Mouse (Mus musculus) stomach, embryonic 14.5 days (tissue): ENCODE results near the gene Dnaja2. TPM values are rescaled to one million over a fixed set of nuclear protein-coding genes. Genes with fewer than 3 reads are reported as not detected.

Experiments
- ATAC-seq: fragments of 200-750 bp; cut with Nextera tagmentation; 2 replicates; pipeline ENCODE4 v1.8.0; 2017; ENCODE audit warnings: low read depth, moderate TSS enrichment; ENCODE audit not compliant: insufficient number of reproducible peaks, insufficient read depth, low FRiP score
- H3K27ac ChIP-seq: fragments of 300-500 bp; sonication (generic); 2 replicates; pipeline ENCODE4 v1.5.1; 2014; ENCODE audit warnings: mild to moderate bottlenecking, low read length, moderate library complexity, mixed read lengths
- H3K27me3 ChIP-seq: fragments of 300-500 bp; sonication (generic); 2 replicates; pipeline ENCODE4 v1.6.1; 2014; ENCODE audit warnings: low read length, control low read depth, mixed read lengths; ENCODE audit not compliant: control insufficient read depth, insufficient read depth
- H3K36me3 ChIP-seq: fragments of 300-500 bp; sonication (generic); 2 replicates; pipeline ENCODE4 v1.6.1; 2014; ENCODE audit warnings: mild to moderate bottlenecking, control low read depth, low read length, moderate library complexity, mixed read lengths; ENCODE audit not compliant: control insufficient read depth, insufficient read depth
- H3K4me1 ChIP-seq: fragments of 300-500 bp; sonication (generic); 2 replicates; pipeline ENCODE4 v1.6.1; 2014; ENCODE audit warnings: low read length, control low read depth, mixed read lengths; ENCODE audit not compliant: control insufficient read depth, insufficient read depth
- H3K4me2 ChIP-seq: fragments of 300-500 bp; sonication (generic); replicated peaks from 2 replicates; pipeline ENCODE4 v1.6.1; 2014; ENCODE audit warnings: low read depth, low read length, control low read depth
- H3K4me3 ChIP-seq: fragments of 300-500 bp; sonication (generic); 2 replicates; pipeline ENCODE4 v1.5.1; 2014; ENCODE audit warnings: low read depth, low read length, control low read depth
- H3K9ac ChIP-seq: fragments of 300-500 bp; sonication (generic); replicated peaks from 2 replicates; pipeline ENCODE4 v1.6.1; 2014; ENCODE audit warnings: low read depth, mild to moderate bottlenecking, control low read depth, low read length, moderate library complexity, mixed read lengths
- H3K9me3 ChIP-seq: fragments of 300-500 bp; sonication (generic); 2 replicates; pipeline ENCODE4 v1.6.1; 2016; ENCODE audit warnings: low read depth, low read length, control low read depth; ENCODE audit not compliant: control insufficient read depth
- WGBS: fragments of 180-500 bp; shearing (Covaris S2); extraction: QIAGEN DNeasy Blood & Tissue Kit; methylation state at CpG from one replicate; pipeline ENCODE4 v1.1.7; 2014; 5-methylcytosine and 5-hydroxymethylcytosine counted together
- polyA plus RNA-seq: library from polyadenylated mRNA; unstranded; fragments of >200 nt; fragmentation: Nextera tagmentation; extraction: Ambion mirVana; gene quantifications from 2 replicates; pipeline ENCODE4 v1.2.1, GENCODE M21; 2014

Gene Dnaja2
- polyA plus RNA-seq, 1 experiment from 2014 or later: 151 TPM

GRCm38 (mm10) chr8:85534163-85534562, 21.0 kb downstream of the Dnaja2 start:
- ATAC-seq: no peak
- Histone ChIP-seq H3K27ac (no peak overlapping the region), H3K27me3 (no peaks in the 10 kb centered on the region), H3K36me3 (peaks cover 22% of the 10 kb centered on the region), H3K9ac (no peak overlapping the region), H3K4me3 (no peak overlapping the region), H3K4me1 (no peaks in the 10 kb centered on the region), H3K9me3 (no peaks in the 10 kb centered on the region), H3K4me2 (no peak overlapping the region)
- 82% methylated on average over 1 of the region's 1 CpGs for WGBS

GRCm38 (mm10) chr8:85533434-85533833, 21.7 kb downstream of the Dnaja2 start:
- Histone ChIP-seq H3K4me3 (no peak overlapping the region), H3K9ac (no peak overlapping the region), H3K4me1 (no peaks in the 10 kb centered on the region), H3K9me3 (no peaks in the 10 kb centered on the region), H3K27ac (no peak overlapping the region), H3K4me2 (no peak overlapping the region), H3K27me3 (no peaks in the 10 kb centered on the region), H3K36me3 (peaks cover 15% of the 10 kb centered on the region)
- WGBS: 86% methylated on average over 2 of the region's 2 CpGs
- no peak for ATAC-seq

GRCm38 (mm10) chr8:85532843-85533242, 22.3 kb downstream of the Dnaja2 start:
- Histone ChIP-seq H3K4me3 (no peak overlapping the region), H3K4me2 (no peak overlapping the region), H3K36me3 (peaks cover 10% of the 10 kb centered on the region), H3K4me1 (no peaks in the 10 kb centered on the region), H3K9me3 (no peaks in the 10 kb centered on the region), H3K27me3 (no peaks in the 10 kb centered on the region), H3K9ac (no peak overlapping the region), H3K27ac (no peak overlapping the region)
- ATAC-seq: no peak
- 86% methylated on average over 4 of the region's 4 CpGs for WGBS

- 84% methylated on average over 3 of the region's 3 CpGs for WGBS
- no peak overlapping the region for H3K4me3 ChIP-seq
- ATAC-seq: no peak
Measured at GRCm38 (mm10) chr8:85531471-85531870, 23.7 kb downstream of the Dnaja2 start.

GRCm38 (mm10) chr8:85530717-85531116, 24.4 kb downstream of the Dnaja2 start:
- 92% methylated on average over 1 of the region's 1 CpGs for WGBS
- H3K4me3 ChIP-seq: no peak overlapping the region
- no peak overlapping the region for H3K27ac ChIP-seq
- H3K9ac ChIP-seq: no peak overlapping the region
- no peak for ATAC-seq
- no peaks in the 10 kb centered on the region for H3K9me3 ChIP-seq
- no peaks in the 10 kb centered on the region for H3K27me3 ChIP-seq
- no peak overlapping the region for H3K4me2 ChIP-seq
- H3K36me3 ChIP-seq: no peaks in the 10 kb centered on the region; the same call in 1 of the 2 replicates
- H3K4me1 ChIP-seq: no peaks in the 10 kb centered on the region

More at GRCm38 (mm10) chr8:85531471-85531870, 23.7 kb downstream of the Dnaja2 start:
- Histone ChIP-seq H3K9me3 (no peaks in the 10 kb centered on the region), H3K27me3 (no peaks in the 10 kb centered on the region), H3K4me2 (no peak overlapping the region), H3K36me3 (peaks cover 4% of the 10 kb centered on the region), H3K9ac (no peak overlapping the region), H3K27ac (no peak overlapping the region), H3K4me1 (no peaks in the 10 kb centered on the region)

- no peaks in the 10 kb centered on the region for H3K27me3 ChIP-seq
- H3K4me1 ChIP-seq: no peaks in the 10 kb centered on the region
- ATAC-seq: no peak
- 0 out of 2 replicates have a peak, but pooled peaks cover 3% of the 10 kb centered on the region for H3K36me3 ChIP-seq
- no peak overlapping the region for H3K27ac ChIP-seq
- no peak overlapping the region for H3K4me3 ChIP-seq
- H3K9me3 ChIP-seq: no peaks in the 10 kb centered on the region
- 73% methylated on average over 3 of the region's 3 CpGs for WGBS
- no peak overlapping the region for H3K4me2 ChIP-seq
- no peak overlapping the region for H3K9ac ChIP-seq
Measured at GRCm38 (mm10) chr8:85528959-85529358, 26.2 kb downstream of the Dnaja2 start.

GRCm38 (mm10) chr8:85526105-85526504, 29.0 kb downstream of the Dnaja2 start:
- H3K4me1 ChIP-seq: no peaks in the 10 kb centered on the region
- no peak overlapping the region for H3K4me3 ChIP-seq
- WGBS: 27% methylated on average over 6 of the region's 6 CpGs
- no peak overlapping the region for H3K4me2 ChIP-seq
- H3K9me3 ChIP-seq: no peaks in the 10 kb centered on the region
- no peak for ATAC-seq
- H3K36me3 ChIP-seq: peaks cover 3% of the 10 kb centered on the region; the same call in 1 of the 2 replicates
- H3K27me3 ChIP-seq: no peaks in the 10 kb centered on the region
- H3K9ac ChIP-seq: no peak overlapping the region
- H3K27ac ChIP-seq: no peak overlapping the region

GRCm38 (mm10) chr8:85524086-85524485, 31.1 kb downstream of the Dnaja2 start:
- Histone ChIP-seq H3K9ac (no peak overlapping the region), H3K27me3 (no peaks in the 10 kb centered on the region), H3K4me3 (no peak overlapping the region), H3K9me3 (no peaks in the 10 kb centered on the region), H3K36me3 (peaks cover 17% of the 10 kb centered on the region; the same call in 1 of the 2 replicates), H3K4me1 (no peaks in the 10 kb centered on the region), H3K4me2 (no peak overlapping the region), H3K27ac (no peak overlapping the region)
- WGBS: 91% methylated on average over 7 of the region's 7 CpGs
- no peak for ATAC-seq

- no peak for ATAC-seq
- H3K4me2 ChIP-seq: no peak overlapping the region
- no peak overlapping the region for H3K9ac ChIP-seq
- no peak overlapping the region for H3K27ac ChIP-seq
- H3K4me3 ChIP-seq: no peak overlapping the region
- H3K4me1 ChIP-seq: no peaks in the 10 kb centered on the region
- peaks cover 22% of the 10 kb centered on the region; the same call in 1 of the 2 replicates for H3K36me3 ChIP-seq
- WGBS: 93% methylated on average over 8 of the region's 8 CpGs
- H3K9me3 ChIP-seq: no peaks in the 10 kb centered on the region
- no peaks in the 10 kb centered on the region for H3K27me3 ChIP-seq
Measured at GRCm38 (mm10) chr8:85521332-85521731, 33.8 kb downstream of the Dnaja2 start.
